ENCODE assay signal across 11 mouse cellular contexts in the genomic region with DNA sequence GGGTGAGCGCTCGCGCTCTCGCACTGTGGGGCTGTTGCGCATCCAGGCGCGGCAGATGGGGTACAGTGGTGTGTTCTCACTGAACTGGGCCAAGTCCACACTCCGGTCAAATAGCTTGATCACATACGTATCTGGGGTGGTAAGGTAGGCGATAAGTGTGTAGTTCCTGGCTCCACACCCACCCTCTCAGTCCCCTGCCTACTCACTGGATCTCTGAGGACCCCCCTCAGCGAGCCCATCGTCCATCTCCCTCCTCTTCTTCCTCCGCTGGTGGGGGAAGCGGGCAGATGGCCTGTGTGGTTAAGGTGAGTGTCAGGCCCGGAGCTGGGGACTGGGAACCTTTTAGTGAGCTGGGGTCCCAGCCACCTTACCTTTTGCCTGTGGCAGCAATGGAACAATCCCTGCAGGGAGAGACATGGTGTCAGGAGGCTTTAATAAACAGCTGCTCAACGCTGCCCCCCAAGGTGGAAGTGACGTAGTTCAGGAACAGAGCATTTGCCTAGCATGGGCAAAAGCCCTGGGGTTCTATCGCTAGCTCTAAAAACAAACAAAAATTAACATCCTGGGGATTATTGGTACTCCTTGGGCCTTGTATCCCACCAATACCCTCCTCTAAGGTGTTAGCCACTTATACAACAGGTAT. TPM values are rescaled to one million over a fixed set of nuclear protein-coding genes. Genes with fewer than 3 reads are reported as not detected.
DNase-seq lines count a peak whose midpoint lies in the region; ATAC-seq and TF ChIP-seq lines count a peak whose summit lies in the region.
"Had no signal": no experiment of that assay in that cellular context is flagged by ENCODE, and none has a peak within 500 bp of the region (broad histone marks: within the 10 kb centered on the region; RNA-seq: fewer than 3 reads in every experiment).

No protein-coding gene starts in this region.

- no peaks in the 10 kb centered on the region for H3K9me3 ChIP-seq in midbrain, postnatal 0 days (ENCODE audit: low read length)
- no peaks in the 10 kb centered on the region for H3K9me3 ChIP-seq in midbrain, embryonic 11.5 days (ENCODE audit: control insufficient read depth, low read length)
- no peaks in the 10 kb centered on the region for H3K9me3 ChIP-seq in embryonic facial prominence, embryonic 11.5 days (replicated peaks; ENCODE audit: control insufficient read depth, low read length)

- DNase-seq in heart, adult 11 months: peak; percentile 92
- no peak for DNase-seq in heart, postnatal 25 days (ENCODE audit: low spot score)
- DNase-seq in midbrain, postnatal 0 days (ENCODE audit: low spot score): no peak
- no peak for DNase-seq in midbrain, embryonic 11.5 days (ENCODE audit: low spot score, missing footprints)
- peak; percentile 25 for DNase-seq in embryonic facial prominence, embryonic 11.5 days (ENCODE audit: low spot score)
- peak; percentile 54 for DNase-seq in thymus, postnatal 14 days
- DNase-seq in spleen, adult 12 weeks (ENCODE audit: low spot score): no peak
- DNase-seq in ovary, postnatal 36 days (ENCODE audit: low spot score): no peak
- DNase-seq: adrenal gland, postnatal 10 days had no signal

- H3K36me3 ChIP-seq in midbrain, postnatal 0 days (ENCODE audit: insufficient read depth, low read length): peaks cover 20% of the 10 kb centered on the region
- peaks cover 14% of the 10 kb centered on the region; the same call in 1 of the 2 replicates for H3K36me3 ChIP-seq in midbrain, embryonic 11.5 days (ENCODE audit: control insufficient read depth, insufficient read depth, low read length)
- H3K36me3 ChIP-seq in embryonic facial prominence, embryonic 11.5 days (replicated peaks; ENCODE audit: control insufficient read depth, insufficient read depth, low read depth, low read length): peaks cover 10% of the 10 kb centered on the region

- H3K4me2 ChIP-seq in midbrain, postnatal 0 days (ENCODE audit: low read depth, low read length, poor library complexity, severe bottlenecking): no peak overlapping the region
- no peak overlapping the region for H3K4me2 ChIP-seq in midbrain, embryonic 11.5 days
- no peak overlapping the region for H3K4me2 ChIP-seq in embryonic facial prominence, embryonic 11.5 days (ENCODE audit: low read depth, low read length)
- H3K4me2 ChIP-seq: heart, embryonic 11.5 days had no signal

- H3K27ac ChIP-seq in midbrain, postnatal 0 days (ENCODE audit: low read depth, low read length): no peak overlapping the region
- H3K27ac ChIP-seq in midbrain, embryonic 11.5 days (ENCODE audit: low read depth, low read length): no peak overlapping the region
- no peak overlapping the region for H3K27ac ChIP-seq in embryonic facial prominence, embryonic 11.5 days (replicated peaks; ENCODE audit: low read depth, low read length)

- 95% methylated on average over 18 of the region's 18 CpGs for WGBS in midbrain, postnatal 0 days
- WGBS in midbrain, embryonic 11.5 days: 94% methylated on average over 18 of the region's 18 CpGs
- WGBS in embryonic facial prominence, embryonic 11.5 days: 91% methylated on average over 18 of the region's 18 CpGs

- H3K27me3 ChIP-seq in midbrain, postnatal 0 days (ENCODE audit: insufficient read depth, low read length): no peaks in the 10 kb centered on the region
- H3K27me3 ChIP-seq in midbrain, embryonic 11.5 days (ENCODE audit: control insufficient read depth, insufficient read depth, low read length): no peaks in the 10 kb centered on the region
- no peaks in the 10 kb centered on the region for H3K27me3 ChIP-seq in embryonic facial prominence, embryonic 11.5 days (ENCODE audit: control insufficient read depth, insufficient read depth, low read length)

- intact Hi-C loops in heart, postnatal 25 days (cut with DNase I): no loop called here

- peaks cover 9% of the 10 kb centered on the region; the same call in 1 of the 2 replicates for H3K4me1 ChIP-seq in midbrain, postnatal 0 days (ENCODE audit: insufficient read depth, low read length)
- H3K4me1 ChIP-seq in midbrain, embryonic 11.5 days (ENCODE audit: control insufficient read depth, insufficient read depth, low read length): peaks cover 23% of the 10 kb centered on the region
- H3K4me1 ChIP-seq in embryonic facial prominence, embryonic 11.5 days (ENCODE audit: control insufficient read depth, insufficient read depth, low read length): peaks cover 8% of the 10 kb centered on the region

- TF ChIP-seq CTCF in midbrain, postnatal 0 days (IDR thresholded peaks at IDR 0.05): peak; percentile 44

- no peak overlapping the region for H3K4me3 ChIP-seq in midbrain, postnatal 0 days (ENCODE audit: low read depth, low read length)
- H3K4me3 ChIP-seq in midbrain, embryonic 11.5 days (ENCODE audit: low read depth, low read length): no peak overlapping the region
- no peak overlapping the region for H3K4me3 ChIP-seq in embryonic facial prominence, embryonic 11.5 days (ENCODE audit: low read depth, low read length)

- ATAC-seq in midbrain, postnatal 0 days (ENCODE audit: low FRiP score): no peak
- ATAC-seq in midbrain, embryonic 11.5 days (ENCODE audit: low FRiP score): no peak
- no peak for ATAC-seq in embryonic facial prominence, embryonic 11.5 days (replicated peaks; ENCODE audit: insufficient number of reproducible peaks, low FRiP score, low TSS enrichment, low read depth)
- ATAC-seq: inflammation-experienced regulatory T-cells, adult 6 months had no signal

- H3K9ac ChIP-seq in midbrain, postnatal 0 days (replicated peaks; ENCODE audit: low read length, poor library complexity, severe bottlenecking): no peak overlapping the region
- no peak overlapping the region for H3K9ac ChIP-seq in midbrain, embryonic 11.5 days (ENCODE audit: low read length)
- no peak overlapping the region for H3K9ac ChIP-seq in embryonic facial prominence, embryonic 11.5 days (replicated peaks; ENCODE audit: low read length)

RNA-seq across cellular contexts. Expression of a gene that starts 2.6 kb away (rescaled TPM):
- total RNA-seq in heart, postnatal 25 days (2021): 10 to 100 TPM; 15.1 to 15.5 TPM
- total RNA-seq in midbrain, postnatal 0 days (2014; rRNA removed): 15.7 and 32.0 TPM in 2 replicates
- polyA plus RNA-seq in midbrain, postnatal 0 days (2015; fragmentation: Nextera tagmentation; extraction: Ambion mirVana): 53.5 and 54.1 TPM in 2 replicates
- 48.7 and 49.7 TPM in 2 replicates for polyA plus RNA-seq in midbrain, embryonic 11.5 days (2014; fragmentation: Nextera tagmentation; extraction: Ambion mirVana)
- polyA plus RNA-seq in embryonic facial prominence, embryonic 11.5 days (2014; fragmentation: Nextera tagmentation; extraction: Ambion mirVana): 40.2 and 44.8 TPM in 2 replicates

RNA-seq across cellular contexts. Expression of a gene that starts 4.9 kb away (rescaled TPM):
- 1 to 10 TPM; 4.5 to 4.7 TPM for total RNA-seq in heart, postnatal 25 days (2021)
- total RNA-seq in midbrain, postnatal 0 days (2014; rRNA removed): 15.2 and 23.3 TPM in 2 replicates
- 3.3 and 3.4 TPM in 2 replicates for polyA plus RNA-seq in midbrain, postnatal 0 days (2015; fragmentation: Nextera tagmentation; extraction: Ambion mirVana)
- polyA plus RNA-seq in midbrain, embryonic 11.5 days (2014; fragmentation: Nextera tagmentation; extraction: Ambion mirVana): 11.3 and 11.5 TPM in 2 replicates
- 13.0 and 13.7 TPM in 2 replicates for polyA plus RNA-seq in embryonic facial prominence, embryonic 11.5 days (2014; fragmentation: Nextera tagmentation; extraction: Ambion mirVana)

RNA-seq across cellular contexts. Expression of a gene that starts 5.0 kb away (rescaled TPM):
- 100 to 1,000 TPM; 720 to 731 TPM for total RNA-seq in heart, postnatal 25 days (2021)
- total RNA-seq in midbrain, postnatal 0 days (2014; rRNA removed): 5.9 and 6.2 TPM in 2 replicates
- 13.4 and 13.5 TPM in 2 replicates for polyA plus RNA-seq in midbrain, postnatal 0 days (2015; fragmentation: Nextera tagmentation; extraction: Ambion mirVana)
- 4.2 and 4.6 TPM in 2 replicates for polyA plus RNA-seq in midbrain, embryonic 11.5 days (2014; fragmentation: Nextera tagmentation; extraction: Ambion mirVana)
- 4.4 and 6.2 TPM in 2 replicates for polyA plus RNA-seq in embryonic facial prominence, embryonic 11.5 days (2014; fragmentation: Nextera tagmentation; extraction: Ambion mirVana)

RNA-seq across cellular contexts. Expression of a gene that starts 6.1 kb away (rescaled TPM):
- 10 to 100 TPM; 63.7 to 66.4 TPM for total RNA-seq in heart, postnatal 25 days (2021)
- total RNA-seq in midbrain, postnatal 0 days (2014; rRNA removed): 54.7 and 64.2 TPM in 2 replicates
- 96.4 and 97.0 TPM in 2 replicates for polyA plus RNA-seq in midbrain, postnatal 0 days (2015; fragmentation: Nextera tagmentation; extraction: Ambion mirVana)
- polyA plus RNA-seq in midbrain, embryonic 11.5 days (2014; fragmentation: Nextera tagmentation; extraction: Ambion mirVana): 90.7 and 94.8 TPM in 2 replicates
- polyA plus RNA-seq in embryonic facial prominence, embryonic 11.5 days (2014; fragmentation: Nextera tagmentation; extraction: Ambion mirVana): 99.9 and 102 TPM in 2 replicates

RNA-seq across cellular contexts. Expression of a gene that starts 6.1 kb away (rescaled TPM):
- total RNA-seq in heart, postnatal 25 days (2021): 1 to 10 TPM; 1.4 to 1.9 TPM
- 6.0 and 8.4 TPM in 2 replicates for total RNA-seq in midbrain, postnatal 0 days (2014; rRNA removed)
- polyA plus RNA-seq in midbrain, postnatal 0 days (2015; fragmentation: Nextera tagmentation; extraction: Ambion mirVana): 4.9 and 7.2 TPM in 2 replicates
- 6.9 and 7.5 TPM in 2 replicates for polyA plus RNA-seq in midbrain, embryonic 11.5 days (2014; fragmentation: Nextera tagmentation; extraction: Ambion mirVana)
- 5.9 and 7.0 TPM in 2 replicates for polyA plus RNA-seq in embryonic facial prominence, embryonic 11.5 days (2014; fragmentation: Nextera tagmentation; extraction: Ambion mirVana)

Comparison
In these comparisons a context has a peak if more than half of its experiments do, and no peak if none do; other contexts are left out.
1. DNase-seq: peak in heart, adult 11 months (single experiment), embryonic facial prominence, embryonic 11.5 days (single experiment) and thymus, postnatal 14 days (single experiment); none in heart, postnatal 25 days (single experiment), midbrain, postnatal 0 days (single experiment), midbrain, embryonic 11.5 days (single experiment), spleen, adult 12 weeks (single experiment) and ovary, postnatal 36 days (single experiment).